36 mouse cellular contexts compared by ENCODE assay signal in the genomic region with DNA sequence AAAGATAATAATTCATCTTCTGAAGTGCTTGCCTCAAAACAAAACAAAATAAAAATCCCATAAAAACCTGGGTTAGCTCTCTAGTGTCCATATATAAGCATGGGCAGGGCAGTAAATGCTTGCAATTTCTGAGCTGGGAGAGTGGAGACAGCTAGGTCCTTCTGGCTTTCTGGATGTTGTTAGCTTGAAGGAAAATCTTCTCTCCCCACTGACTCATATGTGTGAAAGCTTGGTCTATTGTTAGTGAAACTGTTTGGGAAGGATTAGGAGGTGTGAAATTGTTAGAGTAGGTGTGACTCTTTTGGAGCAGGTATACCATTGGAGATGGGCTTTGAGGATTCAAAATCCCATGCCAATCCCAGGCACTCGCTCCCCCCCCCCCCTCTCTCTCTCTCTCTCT.
"Had no signal": no experiment of that assay in that cellular context is flagged by ENCODE, and none has a peak within 500 bp of the region (broad histone marks: within the 10 kb centered on the region; RNA-seq: fewer than 3 reads in every experiment).

No protein-coding gene starts in this region.

- H3K27me3 ChIP-seq: heart, embryonic 12.5 days; heart, embryonic 13.5 days; heart, embryonic 15.5 days; hindbrain, embryonic 12.5 days; hindbrain, embryonic 13.5 days; hindbrain, embryonic 15.5 days; intestine, embryonic 15.5 days; kidney, embryonic 15.5 days had no signal

- H3K36me3 ChIP-seq: heart, embryonic 10.5 days; heart, embryonic 12.5 days; heart, embryonic 13.5 days; heart, embryonic 15.5 days; hindbrain, embryonic 10.5 days; hindbrain, embryonic 12.5 days; hindbrain, embryonic 13.5 days; hindbrain, embryonic 15.5 days; intestine, embryonic 15.5 days; kidney, embryonic 15.5 days had no signal

- H3K9ac ChIP-seq: heart, embryonic 12.5 days; heart, embryonic 13.5 days; heart, embryonic 15.5 days; hindbrain, embryonic 12.5 days; hindbrain, embryonic 13.5 days; hindbrain, embryonic 14.5 days; hindbrain, embryonic 15.5 days; intestine, embryonic 15.5 days; kidney, embryonic 15.5 days had no signal

- H3K4me2 ChIP-seq: heart, embryonic 11.5 days; heart, embryonic 12.5 days; heart, embryonic 13.5 days; heart, embryonic 15.5 days; hindbrain, embryonic 12.5 days; hindbrain, embryonic 13.5 days; hindbrain, embryonic 14.5 days; hindbrain, embryonic 15.5 days; intestine, embryonic 15.5 days; kidney, embryonic 15.5 days had no signal

- H3K4me1 ChIP-seq: heart, embryonic 10.5 days; heart, embryonic 12.5 days; heart, embryonic 13.5 days; heart, embryonic 15.5 days; hindbrain, embryonic 10.5 days; hindbrain, embryonic 12.5 days; hindbrain, embryonic 13.5 days; hindbrain, embryonic 15.5 days; intestine, embryonic 15.5 days; kidney, embryonic 15.5 days had no signal

- H3K9me3 ChIP-seq: heart, embryonic 10.5 days; heart, embryonic 13.5 days; heart, embryonic 15.5 days; hindbrain, embryonic 10.5 days; hindbrain, embryonic 12.5 days; hindbrain, embryonic 13.5 days; hindbrain, embryonic 15.5 days; intestine, embryonic 15.5 days; kidney, embryonic 15.5 days had no signal

- ATAC-seq: hindbrain, embryonic 16.5 days; hindbrain, postnatal 0 days; inflammation-experienced regulatory T-cells, adult 6 months; intestine, embryonic 15.5 days; intestine, embryonic 16.5 days; intestine, postnatal 0 days had no signal

- DNase-seq: heart, postnatal 10 days; heart, postnatal 14 days; heart, postnatal 36 days; heart, postnatal 4 days; kidney, adult 11 months; kidney, adult 18-20 months; kidney, adult 2 months; kidney, adult 8-10 months; kidney, adult 9 months; kidney, postnatal 10 days; kidney, postnatal 14 days; kidney, postnatal 25 days; kidney, postnatal 36 days; kidney, postnatal 4 days; layer of hippocampus, adult 9-11 months; layer of hippocampus, postnatal 36 days had no signal

- H3K27ac ChIP-seq: heart, embryonic 10.5 days; heart, embryonic 13.5 days; heart, embryonic 15.5 days; hindbrain, embryonic 10.5 days; hindbrain, embryonic 12.5 days; hindbrain, embryonic 13.5 days; hindbrain, embryonic 14.5 days; hindbrain, embryonic 15.5 days; hindbrain, postnatal 0 days; intestine, embryonic 15.5 days; kidney, embryonic 15.5 days; kidney, postnatal 0 days; layer of hippocampus, adult 2 months; left cerebral cortex, adult 2 months had no signal

- H3K4me3 ChIP-seq: heart, embryonic 10.5 days; heart, embryonic 12.5 days; heart, embryonic 13.5 days; heart, embryonic 15.5 days; hindbrain, embryonic 10.5 days; hindbrain, embryonic 12.5 days; hindbrain, embryonic 13.5 days; hindbrain, embryonic 15.5 days; intestine, embryonic 15.5 days; kidney, embryonic 15.5 days; layer of hippocampus, adult 2 months; left cerebral cortex, adult 2 months had no signal
